Mouse (Mus musculus): ENCODE measurements around the gene Musk. TPM values are rescaled to one million over a fixed set of nuclear protein-coding genes. Genes with fewer than 3 reads are reported as not detected.
A peak's percentile ranks its signal among the peaks of the same experiment; 100 is the strongest.
"Not testable (repeated sequence)": the region's sequence is repeated elsewhere in the genome, so short reads cannot be mapped to it uniquely, and the experiment has no call there.

The Musk gene
- not detected in 2 replicates for polyA plus RNA-seq (2014; fragmentation: Nextera tagmentation; extraction: Ambion mirVana)

DNA sequence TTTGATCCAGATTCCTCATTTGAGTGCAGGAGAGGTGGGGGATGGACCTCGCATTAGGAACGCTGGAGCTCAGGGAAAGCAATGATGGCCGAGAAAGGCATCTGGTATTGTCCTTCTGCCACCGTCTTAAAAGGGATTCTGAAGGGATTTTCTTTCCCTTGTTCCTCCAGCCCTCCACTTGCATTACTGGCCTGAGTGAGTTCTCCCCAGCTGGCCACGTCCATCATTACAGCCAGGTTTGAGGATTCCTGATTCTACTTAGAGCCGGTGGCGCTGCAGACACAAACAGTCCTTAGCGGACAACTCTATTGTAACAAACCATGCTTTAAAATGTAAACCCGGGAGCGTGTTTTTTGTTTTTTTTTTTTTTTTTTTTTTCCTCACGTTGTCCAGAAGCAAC lies at the start of gene Musk:
Gene Musk (plus strand): TSS at position 274 of the 400 bp plus-strand sequence.
- no peaks in the 10 kb centered on the region for H3K9me3 ChIP-seq (ENCODE audit: control insufficient read depth, low read length)
- H3K4me3 ChIP-seq (ENCODE audit: control insufficient read depth in 1 of 2, insufficient read depth in 1 of 2, low read depth in 1 of 2, low read length in 2 of 2), result no peak within 1 kb of the TSS
- 70% methylated on average over 11 of the region's 11 CpGs for WGBS
- 0 out of 2 replicates have a peak within 1 kb of the TSS, but pooled peaks have one; percentile 3 for H3K4me2 ChIP-seq (ENCODE audit: low read length)
- no peaks in the 10 kb centered on the region for H3K36me3 ChIP-seq (ENCODE audit: control insufficient read depth, insufficient read depth, low read length)
- H3K27me3 ChIP-seq (ENCODE audit: control insufficient read depth, insufficient read depth, low read length), result no peaks in the 10 kb centered on the region
- ATAC-seq (ENCODE audit: insufficient number of reproducible peaks, insufficient read depth, low FRiP score, low read depth), result no peak
- no peak within 1 kb of the TSS for H3K9ac ChIP-seq (ENCODE audit: low read length)
- H3K27ac ChIP-seq (replicated peaks in 1 of 2; ENCODE audit: control insufficient read depth in 1 of 2, insufficient read depth in 1 of 2, low read depth in 2 of 2, low read length in 2 of 2), result no peak within 1 kb of the TSS
- H3K4me1 ChIP-seq (ENCODE audit: control insufficient read depth in 2 of 2, insufficient read depth in 2 of 2, low read length in 2 of 2), result no peaks in the 10 kb centered on the region; a peak in 1 of 4 replicates

DNA sequence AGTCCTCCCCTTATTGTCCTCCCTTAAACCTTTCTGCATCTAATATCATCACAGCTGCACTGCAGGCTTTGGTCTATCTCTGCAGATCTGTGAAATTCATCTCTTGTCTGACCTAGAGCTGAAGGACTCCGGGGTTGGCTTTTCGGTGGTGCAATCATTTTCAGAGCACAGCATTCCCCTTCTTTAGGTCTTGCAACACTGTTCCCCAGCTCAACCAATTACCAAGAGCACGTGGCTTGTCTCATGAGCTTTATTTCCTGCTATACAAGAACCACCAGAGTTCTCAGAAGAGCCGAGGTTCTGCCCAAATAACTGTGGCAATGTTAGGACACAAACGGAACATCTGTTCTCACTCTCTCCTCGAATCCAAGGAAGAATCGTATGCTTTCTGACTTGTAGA lies 45.3 kb upstream of the Musk start:
- Histone ChIP-seq H3K36me3 (ENCODE audit: control insufficient read depth, insufficient read depth, low read length) (no peaks in the 10 kb centered on the region), H3K4me2 (ENCODE audit: low read length) (no peak overlapping the region), H3K27me3 (ENCODE audit: control insufficient read depth, insufficient read depth, low read length) (no peaks in the 10 kb centered on the region), H3K27ac (replicated peaks in 1 of 2; ENCODE audit: control insufficient read depth in 1 of 2, insufficient read depth in 1 of 2, low read depth in 2 of 2, low read length in 2 of 2) (no peak overlapping the region), H3K9ac (ENCODE audit: low read length) (no peak overlapping the region), H3K4me3 (ENCODE audit: control insufficient read depth in 1 of 2, insufficient read depth in 1 of 2, low read depth in 1 of 2, low read length in 2 of 2) (no peak overlapping the region), H3K4me1 (ENCODE audit: control insufficient read depth in 2 of 2, insufficient read depth in 2 of 2, low read length in 2 of 2) (no peaks in the 10 kb centered on the region), H3K9me3 (ENCODE audit: control insufficient read depth, low read length) (no peaks in the 10 kb centered on the region)
- 80% methylated on average over 7 of the region's 7 CpGs for WGBS
- ATAC-seq (ENCODE audit: insufficient number of reproducible peaks, insufficient read depth, low FRiP score, low read depth), result no peak

DNA sequence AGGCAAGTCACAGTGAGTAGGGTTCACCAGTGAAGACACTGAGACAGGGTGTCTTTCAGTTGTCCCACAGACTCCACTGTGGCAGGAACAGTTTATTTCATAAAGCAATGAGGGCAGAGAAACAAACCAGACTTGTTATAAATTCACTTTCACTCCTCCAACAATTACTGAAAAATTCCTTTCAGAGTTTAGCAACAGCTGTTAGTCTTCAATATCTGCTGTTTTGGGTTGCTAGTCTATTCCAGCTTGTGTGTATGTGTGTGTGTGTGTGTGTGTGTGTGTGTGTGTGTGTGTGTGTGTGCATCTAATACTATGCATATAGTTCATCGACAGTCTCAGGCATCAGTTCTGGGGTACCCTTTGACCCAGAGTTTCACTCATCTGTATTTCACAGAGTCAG lies 40.2 kb upstream of the Musk start:
- no peak for ATAC-seq (ENCODE audit: insufficient number of reproducible peaks, insufficient read depth, low FRiP score, low read depth)
- Histone ChIP-seq H3K27ac (replicated peaks in 1 of 2; ENCODE audit: control insufficient read depth in 1 of 2, insufficient read depth in 1 of 2, low read depth in 2 of 2, low read length in 2 of 2) (no peak overlapping the region), H3K4me3 (ENCODE audit: control insufficient read depth in 1 of 2, insufficient read depth in 1 of 2, low read depth in 1 of 2, low read length in 2 of 2) (no peak overlapping the region), H3K4me1 (ENCODE audit: control insufficient read depth in 2 of 2, insufficient read depth in 2 of 2, low read length in 2 of 2) (no peaks in the 10 kb centered on the region), H3K4me2 (ENCODE audit: low read length) (no peak overlapping the region), H3K9ac (ENCODE audit: low read length) (no peak overlapping the region), H3K36me3 (ENCODE audit: control insufficient read depth, insufficient read depth, low read length) (no peaks in the 10 kb centered on the region), H3K9me3 (ENCODE audit: control insufficient read depth, low read length) (no peaks in the 10 kb centered on the region), H3K27me3 (ENCODE audit: control insufficient read depth, insufficient read depth, low read length) (no peaks in the 10 kb centered on the region)
- 85% methylated on average over 1 of the region's 1 CpGs for WGBS

DNA sequence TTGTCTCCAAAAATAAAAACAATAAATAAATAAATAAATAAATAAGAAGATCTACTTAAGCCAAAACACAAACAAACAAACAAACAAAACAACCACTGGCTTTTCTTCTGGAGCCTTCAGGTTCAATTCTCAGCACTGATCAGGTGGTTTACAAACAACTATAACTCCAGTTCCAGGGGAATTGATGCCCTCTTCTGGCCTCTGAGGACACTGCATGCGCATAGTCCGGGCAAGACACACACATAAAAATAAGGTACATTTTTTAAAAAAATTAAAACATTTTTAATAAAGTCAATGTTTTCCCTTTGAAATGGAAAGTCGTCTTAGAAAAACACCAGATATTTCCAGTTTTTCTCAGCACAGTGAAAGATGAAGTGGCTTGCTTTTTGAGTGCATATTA lies 33.4 kb upstream of the Musk start:
- Histone ChIP-seq H3K27me3 (ENCODE audit: control insufficient read depth, insufficient read depth, low read length) (no peaks in the 10 kb centered on the region), H3K4me3 (ENCODE audit: control insufficient read depth in 1 of 2, insufficient read depth in 1 of 2, low read depth in 1 of 2, low read length in 2 of 2) (no peak overlapping the region), H3K9ac (ENCODE audit: low read length) (no peak overlapping the region), H3K4me2 (ENCODE audit: low read length) (no peak overlapping the region), H3K4me1 (ENCODE audit: control insufficient read depth in 2 of 2, insufficient read depth in 2 of 2, low read length in 2 of 2) (no peaks in the 10 kb centered on the region), H3K36me3 (ENCODE audit: control insufficient read depth, insufficient read depth, low read length) (no peaks in the 10 kb centered on the region), H3K27ac (replicated peaks in 1 of 2; ENCODE audit: control insufficient read depth in 1 of 2, insufficient read depth in 1 of 2, low read depth in 2 of 2, low read length in 2 of 2) (no peak overlapping the region), H3K9me3 (ENCODE audit: control insufficient read depth, low read length) (no peaks in the 10 kb centered on the region)
- WGBS, result 82% methylated on average over 3 of the region's 3 CpGs
- no peak for ATAC-seq (ENCODE audit: insufficient number of reproducible peaks, insufficient read depth, low FRiP score, low read depth)

DNA sequence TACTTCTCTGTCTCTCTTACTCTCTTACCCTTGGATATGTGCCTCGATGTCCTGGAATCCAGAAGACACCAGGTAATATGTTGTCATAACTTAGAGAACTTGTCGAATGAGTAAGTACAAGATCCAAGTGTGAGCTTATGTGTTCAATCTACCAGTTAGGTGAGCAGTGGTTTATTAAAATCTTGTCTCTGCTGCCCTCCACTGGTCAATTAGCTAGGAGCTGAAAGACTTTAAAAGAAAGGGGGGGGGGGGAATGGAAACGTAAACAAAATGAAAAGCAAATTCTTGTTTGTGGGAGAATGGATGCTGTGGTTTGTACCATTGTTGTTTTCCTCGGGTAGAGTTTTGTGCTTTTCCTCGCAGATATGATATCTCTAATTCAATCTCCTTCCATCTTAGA lies 32.4 kb upstream of the Musk start:
- no peaks in the 10 kb centered on the region for H3K36me3 ChIP-seq (ENCODE audit: control insufficient read depth, insufficient read depth, low read length)
- no peak overlapping the region for H3K4me3 ChIP-seq (ENCODE audit: control insufficient read depth in 1 of 2, insufficient read depth in 1 of 2, low read depth in 1 of 2, low read length in 2 of 2)
- no peak overlapping the region for H3K9ac ChIP-seq (ENCODE audit: low read length)
- no peak for ATAC-seq (ENCODE audit: insufficient number of reproducible peaks, insufficient read depth, low FRiP score, low read depth)
- H3K4me2 ChIP-seq (ENCODE audit: low read length), result no peak overlapping the region
- H3K27me3 ChIP-seq (ENCODE audit: control insufficient read depth, insufficient read depth, low read length), result no peaks in the 10 kb centered on the region
- H3K27ac ChIP-seq (replicated peaks in 1 of 2; ENCODE audit: control insufficient read depth in 1 of 2, insufficient read depth in 1 of 2, low read depth in 2 of 2, low read length in 2 of 2), result no peak overlapping the region
- WGBS, result 27% methylated on average over 5 of the region's 5 CpGs
- H3K9me3 ChIP-seq (ENCODE audit: control insufficient read depth, low read length), result no peaks in the 10 kb centered on the region
- no peaks in the 10 kb centered on the region for H3K4me1 ChIP-seq (ENCODE audit: control insufficient read depth in 2 of 2, insufficient read depth in 2 of 2, low read length in 2 of 2)

DNA sequence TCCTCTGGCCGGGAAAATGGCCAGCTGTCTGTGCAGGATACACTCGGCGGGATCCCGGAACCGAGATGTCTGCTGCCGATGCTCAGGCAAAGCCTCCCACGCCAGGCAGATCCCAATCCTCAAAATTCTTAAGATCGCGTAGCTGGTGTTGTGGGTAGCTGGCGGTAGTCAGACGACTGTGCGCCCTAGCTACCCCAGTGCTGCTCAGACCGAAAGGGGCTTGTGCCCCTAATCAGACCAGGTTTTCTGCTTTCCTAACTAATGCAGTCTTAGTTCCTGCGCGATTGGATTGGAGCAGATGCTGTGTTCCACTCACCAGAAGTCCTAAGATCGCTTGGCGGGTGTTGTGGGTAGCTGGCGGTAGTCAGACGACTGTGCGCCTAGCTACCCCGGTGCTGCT lies 25.0 kb upstream of the Musk start:
- H3K4me3 ChIP-seq (ENCODE audit: control insufficient read depth in 1 of 2, insufficient read depth in 1 of 2, low read depth in 1 of 2, low read length in 2 of 2); H3K36me3 ChIP-seq (ENCODE audit: control insufficient read depth, insufficient read depth, low read length); H3K9me3 ChIP-seq (ENCODE audit: control insufficient read depth, low read length); H3K27me3 ChIP-seq (ENCODE audit: control insufficient read depth, insufficient read depth, low read length); H3K9ac ChIP-seq (ENCODE audit: low read length); ATAC-seq (ENCODE audit: insufficient number of reproducible peaks, insufficient read depth, low FRiP score, low read depth); H3K4me2 ChIP-seq (ENCODE audit: low read length); H3K27ac ChIP-seq (replicated peaks in 1 of 2; ENCODE audit: control insufficient read depth in 1 of 2, insufficient read depth in 1 of 2, low read depth in 2 of 2, low read length in 2 of 2); H3K4me1 ChIP-seq (ENCODE audit: control insufficient read depth in 2 of 2, insufficient read depth in 2 of 2, low read length in 2 of 2): not testable (repeated sequence)
- WGBS, result 88% methylated on average over 21 of the region's 21 CpGs

DNA sequence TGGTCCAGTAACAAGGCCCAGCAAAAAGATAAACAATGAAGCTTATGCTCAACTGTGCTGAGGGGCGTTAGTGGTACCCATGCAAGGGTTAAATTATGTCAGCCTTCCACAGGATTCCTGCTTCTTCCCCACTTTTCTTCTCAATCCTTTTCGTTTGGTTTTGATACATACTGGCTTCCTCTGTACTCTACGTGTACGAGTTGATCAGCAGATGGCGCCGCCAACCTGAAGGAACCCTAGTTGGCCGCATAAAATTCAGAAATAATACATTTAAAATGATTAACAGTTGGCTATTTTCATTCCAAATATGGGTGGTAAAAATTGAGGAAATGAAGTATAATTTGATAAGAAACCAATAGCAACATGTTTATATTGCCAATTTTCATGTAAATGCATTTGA lies 19.5 kb upstream of the Musk start:
- ATAC-seq (ENCODE audit: insufficient number of reproducible peaks, insufficient read depth, low FRiP score, low read depth), result no peak
- WGBS, result 50% methylated on average over 7 of the region's 7 CpGs

DNA sequence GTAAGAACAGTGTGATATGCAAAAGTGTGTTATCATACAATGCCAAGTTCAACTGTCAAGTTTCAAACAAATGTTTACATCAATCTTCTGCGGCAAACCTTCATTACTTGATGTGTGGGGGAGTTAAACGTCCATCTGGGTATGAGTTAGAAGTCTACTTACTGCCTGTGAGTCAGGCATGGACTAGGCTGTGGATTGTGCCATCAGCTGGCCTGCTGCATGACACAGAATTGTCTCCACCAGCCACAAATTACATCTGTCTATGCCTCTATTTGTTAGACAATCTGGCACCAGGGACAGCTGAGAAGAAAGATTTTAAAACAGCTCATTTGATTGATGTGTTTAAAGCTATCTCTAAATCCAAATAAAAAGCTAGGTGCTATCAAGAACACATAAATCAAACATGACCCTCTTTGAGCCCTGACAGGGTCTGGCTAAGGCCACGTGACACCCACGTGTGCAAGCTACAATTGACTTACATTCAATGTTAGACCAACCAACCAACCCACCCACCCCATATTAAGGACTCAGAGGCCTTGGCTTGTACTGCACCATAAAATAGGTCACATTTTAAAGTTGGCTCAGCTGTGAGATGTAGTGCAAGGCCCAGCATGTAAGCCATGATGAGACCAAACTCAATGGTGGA lies 16.7 kb upstream of the Musk start:
- Histone ChIP-seq H3K4me1 (ENCODE audit: control insufficient read depth in 2 of 2, insufficient read depth in 2 of 2, low read length in 2 of 2) (no peaks in the 10 kb centered on the region), H3K27ac (replicated peaks in 1 of 2; ENCODE audit: control insufficient read depth in 1 of 2, insufficient read depth in 1 of 2, low read depth in 2 of 2, low read length in 2 of 2) (no peak overlapping the region), H3K4me2 (ENCODE audit: low read length) (no peak overlapping the region), H3K27me3 (ENCODE audit: control insufficient read depth, insufficient read depth, low read length) (no peaks in the 10 kb centered on the region), H3K9ac (ENCODE audit: low read length) (no peak overlapping the region), H3K36me3 (ENCODE audit: control insufficient read depth, insufficient read depth, low read length) (no peaks in the 10 kb centered on the region), H3K4me3 (ENCODE audit: control insufficient read depth in 1 of 2, insufficient read depth in 1 of 2, low read depth in 1 of 2, low read length in 2 of 2) (no peak overlapping the region), H3K9me3 (ENCODE audit: control insufficient read depth, low read length) (no peaks in the 10 kb centered on the region)
- WGBS, result 67% methylated on average over 4 of the region's 4 CpGs
- no peak for ATAC-seq (ENCODE audit: insufficient number of reproducible peaks, insufficient read depth, low FRiP score, low read depth)

More for the DNA sequence above, 19.5 kb upstream of the Musk start:
- Histone ChIP-seq H3K27ac (replicated peaks in 1 of 2; ENCODE audit: control insufficient read depth in 1 of 2, insufficient read depth in 1 of 2, low read depth in 2 of 2, low read length in 2 of 2) (no peak overlapping the region), H3K4me3 (ENCODE audit: control insufficient read depth in 1 of 2, insufficient read depth in 1 of 2, low read depth in 1 of 2, low read length in 2 of 2) (no peak overlapping the region), H3K4me2 (ENCODE audit: low read length) (no peak overlapping the region), H3K4me1 (ENCODE audit: control insufficient read depth in 2 of 2, insufficient read depth in 2 of 2, low read length in 2 of 2) (no peaks in the 10 kb centered on the region), H3K9ac (ENCODE audit: low read length) (no peak overlapping the region), H3K27me3 (ENCODE audit: control insufficient read depth, insufficient read depth, low read length) (no peaks in the 10 kb centered on the region), H3K9me3 (ENCODE audit: control insufficient read depth, low read length) (no peaks in the 10 kb centered on the region), H3K36me3 (ENCODE audit: control insufficient read depth, insufficient read depth, low read length) (no peaks in the 10 kb centered on the region)
